9 mouse cellular contexts compared by ENCODE assay signal in the genomic region with DNA sequence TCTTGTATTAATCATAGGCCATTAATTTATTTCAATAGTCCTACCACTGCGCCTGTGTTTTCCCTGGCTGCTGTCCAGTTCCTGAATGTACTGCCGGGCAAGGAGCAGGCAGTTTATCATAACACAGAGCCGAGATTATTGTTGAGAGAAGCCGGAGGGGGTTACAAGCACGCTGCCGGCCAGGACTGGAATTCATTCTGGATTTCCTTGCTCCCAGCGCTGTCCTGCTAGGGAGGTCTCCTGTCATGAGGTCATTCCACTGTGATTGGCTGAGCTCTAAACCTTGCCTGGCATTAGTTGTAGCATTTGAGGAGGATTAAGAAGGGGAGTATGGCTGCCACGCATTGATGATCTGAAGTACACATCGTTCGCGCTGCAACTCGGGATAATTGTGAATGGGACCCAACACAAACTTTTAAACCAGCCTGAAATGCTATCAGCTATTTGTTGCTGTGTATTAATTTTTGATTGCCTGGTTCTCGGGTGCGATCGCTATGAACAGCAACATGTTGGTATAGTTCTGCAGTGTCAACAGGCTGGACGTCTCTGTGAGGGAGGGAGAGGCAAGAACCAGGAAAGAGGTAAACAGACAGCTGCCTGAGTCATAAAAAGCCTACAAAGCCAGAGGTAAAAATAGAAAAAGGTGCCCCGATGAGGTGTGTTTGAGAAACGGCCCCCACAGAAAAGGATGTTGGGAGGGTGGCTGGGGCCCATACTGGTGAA. TPM values are rescaled to one million over a fixed set of nuclear protein-coding genes. Genes with fewer than 3 reads are reported as not detected.
DNase-seq lines count a peak whose midpoint lies in the region; ATAC-seq and TF ChIP-seq lines count a peak whose summit lies in the region.
"Had no signal": no experiment of that assay in that cellular context is flagged by ENCODE, and none has a peak within 500 bp of the region (broad histone marks: within the 10 kb centered on the region; RNA-seq: fewer than 3 reads in every experiment).

No protein-coding gene starts in this region.

- TF ChIP-seq CTCF in brain, embryonic 14.5 days (IDR thresholded peaks at IDR 0.05; ENCODE audit: borderline replicate concordance, extremely low read depth, insufficient read depth, insufficient read length), result no peak
- no peak for TF ChIP-seq CTCF in heart, adult 2 months (IDR thresholded peaks at IDR 0.05)

- no peak overlapping the region for H3K27ac ChIP-seq in heart, adult 2 months
- peak overlapping the region; percentile 64 for H3K27ac ChIP-seq in stomach, embryonic 15.5 days

- TF ChIP-seq POLR2A in brain, embryonic 14.5 days (IDR thresholded peaks at IDR 0.05; ENCODE audit: borderline replicate concordance, extremely low read depth, insufficient read depth, insufficient read length, poor library complexity, severe bottlenecking), result no peak
- TF ChIP-seq POLR2A in heart, adult 2 months (IDR thresholded peaks at IDR 0.05; ENCODE audit: insufficient read depth, low read depth, low read length), result no peak

- 15% methylated on average over 18 of the region's 18 CpGs for WGBS in heart, adult 2 months
- 12% methylated on average over 18 of the region's 18 CpGs for WGBS in stomach, embryonic 15.5 days

- no peaks in the 10 kb centered on the region for H3K27me3 ChIP-seq in heart, adult 2 months (ENCODE audit: control insufficient read depth, insufficient read depth, low read length)
- 0 out of 2 replicates have a peak, but pooled peaks cover 5% of the 10 kb centered on the region for H3K27me3 ChIP-seq in stomach, embryonic 15.5 days (replicated peaks)

- intact Hi-C loops in heart, adult 2 months (cut with DNase I), result no loop called here

- peak overlapping the region; percentile 48 for H3K4me2 ChIP-seq in stomach, embryonic 15.5 days

- H3K9ac ChIP-seq in heart, adult 2 months (ENCODE audit: low read depth, low read length), result no peak overlapping the region
- H3K9ac ChIP-seq in stomach, embryonic 15.5 days, result no peak overlapping the region

- no peak overlapping the region for H3K4me3 ChIP-seq in heart, adult 2 months
- peak overlapping the region; percentile 15; the same call in 1 of the 2 replicates for H3K4me3 ChIP-seq in stomach, embryonic 15.5 days (replicated peaks)
- H3K4me3 ChIP-seq: megakaryocyte, embryonic 14.5 days had no signal

- H3K79me2 ChIP-seq in heart, adult 2 months (replicated peaks; ENCODE audit: control insufficient read depth, insufficient read depth, low read length), result no peaks in the 10 kb centered on the region

- peaks cover 2% of the 10 kb centered on the region for H3K4me1 ChIP-seq in heart, adult 2 months (ENCODE audit: control insufficient read depth, insufficient read depth, low read length)
- peaks cover 8% of the 10 kb centered on the region for H3K4me1 ChIP-seq in stomach, embryonic 15.5 days
- H3K4me1 ChIP-seq: megakaryocyte, embryonic 14.5 days had no signal

- H3K36me3 ChIP-seq in heart, adult 2 months (ENCODE audit: control insufficient read depth, insufficient read depth, low read length), result no peaks in the 10 kb centered on the region
- H3K36me3 ChIP-seq in stomach, embryonic 15.5 days, result no peaks in the 10 kb centered on the region

- no peaks in the 10 kb centered on the region for H3K9me3 ChIP-seq in stomach, embryonic 15.5 days

- no peak for TF ChIP-seq EP300 in heart, adult 2 months (IDR thresholded peaks at IDR 0.05; ENCODE audit: insufficient read depth, low read depth, low read length)

- DNase-seq in cerebellum, postnatal 14 days, result peak; percentile 55 to 56
- DNase-seq in brain, embryonic 14.5 days (ENCODE audit: low read depth), result peak; percentile 93
- peak; percentile 30 for DNase-seq in heart, adult 2 months
- peak; percentile 73 for DNase-seq in kidney, adult 11 months
- DNase-seq in lung, postnatal 14 days, result peak; percentile 66
- no peak for DNase-seq in left cerebral cortex, adult 8-10 months (ENCODE audit: low spot score in 2 of 2)

- ATAC-seq in cerebellum, adult (ENCODE audit: insufficient number of reproducible peaks, low FRiP score, low TSS enrichment), result no peak
- peak; percentile 74; the same call in 1 of the 2 replicates for ATAC-seq in stomach, embryonic 15.5 days (ENCODE audit: insufficient read depth, low FRiP score, low read depth)

RNA-seq across cellular contexts. Expression of gene Gm10320, which starts 42.5 kb away (rescaled TPM):
- 0.71 and 0.98 TPM in 2 replicates for polyA plus RNA-seq in brain, embryonic 14.5 days (2012; rRNA removed)
- total RNA-seq in heart, adult 2 months (2021), result not detected
- polyA plus RNA-seq in heart, adult 2 months (2012; rRNA removed), result 0.27 TPM in 1 of 2 replicates, not detected in the other
- polyA plus RNA-seq in stomach, embryonic 15.5 days (2015; fragmentation: Nextera tagmentation; extraction: Ambion mirVana), result 1.7 and 8.0 TPM in 2 replicates
- total RNA-seq in left cerebral cortex, adult 8-10 months (2022), result not detected

Comparison
In these comparisons a context has a peak if more than half of its experiments do, and no peak if none do; other contexts are left out.
1. DNase-seq: peak in cerebellum, postnatal 14 days (2 of 2), brain, embryonic 14.5 days (single experiment), heart, adult 2 months (2 of 2), kidney, adult 11 months (single experiment) and lung, postnatal 14 days (single experiment); none in left cerebral cortex, adult 8-10 months (0 of 2).